In genomic region chr9:51777180-51777579, GRCm38 (mm10) we compare ENCODE assay signal across 9 mouse cellular contexts. TPM values are rescaled to one million over a fixed set of nuclear protein-coding genes. Genes with fewer than 3 reads are reported as not detected.
DNase-seq lines count a peak whose midpoint lies in the region; ATAC-seq and TF ChIP-seq lines count a peak whose summit lies in the region.
"Had no signal": no experiment of that assay in that cellular context is flagged by ENCODE, and none has a peak within 500 bp of the region (broad histone marks: within the 10 kb centered on the region; RNA-seq: fewer than 3 reads in every experiment).

No protein-coding gene starts in this region.

- no peak overlapping the region for H3K4me2 ChIP-seq in forebrain, postnatal 0 days (ENCODE audit: low read depth)
- H3K4me2 ChIP-seq in forebrain, embryonic 11.5 days (ENCODE audit: low read depth, low read length, severe bottlenecking), result no peak overlapping the region
- H3K4me2 ChIP-seq: neural tube, embryonic 12.5 days had no signal

- H3K9ac ChIP-seq in forebrain, postnatal 0 days, result no peak overlapping the region
- no peak overlapping the region for H3K9ac ChIP-seq in forebrain, embryonic 11.5 days (ENCODE audit: low read length)
- H3K9ac ChIP-seq: neural tube, embryonic 12.5 days had no signal

- H3K4me3 ChIP-seq in forebrain, postnatal 0 days (ENCODE audit: low read depth, low read length), result no peak overlapping the region
- H3K4me3 ChIP-seq in forebrain, embryonic 11.5 days (ENCODE audit: low read depth, low read length), result no peak overlapping the region
- H3K4me3 ChIP-seq: neural tube, embryonic 12.5 days had no signal

- intact Hi-C loops in heart, postnatal 25 days (cut with DNase I), result no loop called here

- TF ChIP-seq CTCF in forebrain, postnatal 0 days (IDR thresholded peaks at IDR 0.05; ENCODE audit: low read depth), result peak; percentile 65

- H3K4me1 ChIP-seq in forebrain, postnatal 0 days (ENCODE audit: insufficient read depth), result no peaks in the 10 kb centered on the region
- H3K4me1 ChIP-seq in forebrain, embryonic 11.5 days (replicated peaks; ENCODE audit: control insufficient read depth, insufficient read depth, low read length), result no peaks in the 10 kb centered on the region
- H3K4me1 ChIP-seq: neural tube, embryonic 12.5 days had no signal

- no peak for ATAC-seq in forebrain, postnatal 0 days
- no peak for ATAC-seq in forebrain, embryonic 11.5 days (replicated peaks; ENCODE audit: low FRiP score)
- ATAC-seq in monocyte, adult 5-6 weeks (replicated peaks; ENCODE audit: insufficient number of reproducible peaks, low FRiP score, low TSS enrichment, poor library complexity, severe bottlenecking), result no peak

- H3K36me3 ChIP-seq in forebrain, postnatal 0 days (ENCODE audit: insufficient read depth), result no peaks in the 10 kb centered on the region
- H3K36me3 ChIP-seq in forebrain, embryonic 11.5 days (ENCODE audit: control insufficient read depth, insufficient read depth, low read length), result no peaks in the 10 kb centered on the region
- H3K36me3 ChIP-seq: neural tube, embryonic 12.5 days had no signal

- H3K9me3 ChIP-seq in forebrain, postnatal 0 days (ENCODE audit: low read length), result no peaks in the 10 kb centered on the region
- H3K9me3 ChIP-seq in forebrain, embryonic 11.5 days (ENCODE audit: control insufficient read depth, low read length), result no peaks in the 10 kb centered on the region
- H3K9me3 ChIP-seq: neural tube, embryonic 12.5 days had no signal

- WGBS in forebrain, postnatal 0 days, result 3% methylated on average over 1 of the region's 1 CpGs
- WGBS in forebrain, embryonic 11.5 days, result 0% methylated on average over 1 of the region's 1 CpGs

- no peak overlapping the region for H3K27ac ChIP-seq in forebrain, postnatal 0 days (ENCODE audit: low read depth, low read length)
- no peak overlapping the region for H3K27ac ChIP-seq in forebrain, embryonic 11.5 days (ENCODE audit: low read depth, low read length)
- H3K27ac ChIP-seq: neural tube, embryonic 12.5 days had no signal

- DNase-seq in forebrain, postnatal 0 days, result no peak
- no peak for DNase-seq in forebrain, embryonic 11.5 days (ENCODE audit: low spot score)
- peak; percentile 22 for DNase-seq in lung, postnatal 36 days
- no peak for DNase-seq in lung, adult 18-20 months
- DNase-seq in embryo, embryonic 11.5 days (ENCODE audit: low read depth, low spot score), result peak; percentile 8
- DNase-seq in thymus, postnatal 25 days, result peak; percentile 41
- no peak for DNase-seq in heart, postnatal 25 days (ENCODE audit: low spot score)

- H3K27me3 ChIP-seq in forebrain, postnatal 0 days (ENCODE audit: insufficient read depth, low read length), result no peaks in the 10 kb centered on the region
- H3K27me3 ChIP-seq in forebrain, embryonic 11.5 days (ENCODE audit: control insufficient read depth, insufficient read depth, low read length), result no peaks in the 10 kb centered on the region
- H3K27me3 ChIP-seq: neural tube, embryonic 12.5 days had no signal

RNA-seq across cellular contexts. Expression of gene Arhgap20, which starts 12.0 kb away (rescaled TPM):
- total RNA-seq in forebrain, postnatal 0 days (2014; rRNA removed), result 40.1 and 41.1 TPM in 2 replicates
- polyA plus RNA-seq in forebrain, postnatal 0 days (2015; fragmentation: Nextera tagmentation; extraction: Ambion mirVana), result 15.3 and 22.8 TPM in 2 replicates
- polyA plus RNA-seq in forebrain, embryonic 11.5 days (2014; fragmentation: Nextera tagmentation; extraction: Ambion mirVana), result 4.6 and 5.6 TPM in 2 replicates
- total RNA-seq in heart, postnatal 25 days (2021), result 10 to 100 TPM; 16.3 to 21.6 TPM
- total RNA-seq in monocyte, adult 5-6 weeks (2017), result 0.11 to 0.38 TPM in 2 of 3 replicates, not detected in the other

Comparison
In these comparisons a context has a peak if more than half of its experiments do, and no peak if none do; other contexts are left out.
1. DNase-seq: peak in lung, postnatal 36 days (single experiment), embryo, embryonic 11.5 days (single experiment) and thymus, postnatal 25 days (single experiment); none in forebrain, postnatal 0 days (single experiment), forebrain, embryonic 11.5 days (single experiment), lung, adult 18-20 months (0 of 2) and heart, postnatal 25 days (single experiment).
2. RNA of gene Arhgap20, which starts 12.0 kb away (total RNA-seq): 40.1 to 41.1 TPM in forebrain, postnatal 0 days and 16.3 to 21.6 TPM in heart, postnatal 25 days; 0.11 to 0.38 TPM in monocyte, adult 5-6 weeks; every median in the first group is over 10 times any median in the second.